Mouse (Mus musculus): ENCODE results near the gene Atpif1. TPM values are rescaled to one million over a fixed set of nuclear protein-coding genes. Genes with fewer than 3 reads are reported as not detected.
"Not testable (repeated sequence)": the region's sequence is repeated elsewhere in the genome, so short reads cannot be mapped to it uniquely, and the experiment has no call there.

Gene Atpif1
- polyA plus RNA-seq (2012; rRNA removed), result 100 and 148 TPM in 2 replicates

DNA sequence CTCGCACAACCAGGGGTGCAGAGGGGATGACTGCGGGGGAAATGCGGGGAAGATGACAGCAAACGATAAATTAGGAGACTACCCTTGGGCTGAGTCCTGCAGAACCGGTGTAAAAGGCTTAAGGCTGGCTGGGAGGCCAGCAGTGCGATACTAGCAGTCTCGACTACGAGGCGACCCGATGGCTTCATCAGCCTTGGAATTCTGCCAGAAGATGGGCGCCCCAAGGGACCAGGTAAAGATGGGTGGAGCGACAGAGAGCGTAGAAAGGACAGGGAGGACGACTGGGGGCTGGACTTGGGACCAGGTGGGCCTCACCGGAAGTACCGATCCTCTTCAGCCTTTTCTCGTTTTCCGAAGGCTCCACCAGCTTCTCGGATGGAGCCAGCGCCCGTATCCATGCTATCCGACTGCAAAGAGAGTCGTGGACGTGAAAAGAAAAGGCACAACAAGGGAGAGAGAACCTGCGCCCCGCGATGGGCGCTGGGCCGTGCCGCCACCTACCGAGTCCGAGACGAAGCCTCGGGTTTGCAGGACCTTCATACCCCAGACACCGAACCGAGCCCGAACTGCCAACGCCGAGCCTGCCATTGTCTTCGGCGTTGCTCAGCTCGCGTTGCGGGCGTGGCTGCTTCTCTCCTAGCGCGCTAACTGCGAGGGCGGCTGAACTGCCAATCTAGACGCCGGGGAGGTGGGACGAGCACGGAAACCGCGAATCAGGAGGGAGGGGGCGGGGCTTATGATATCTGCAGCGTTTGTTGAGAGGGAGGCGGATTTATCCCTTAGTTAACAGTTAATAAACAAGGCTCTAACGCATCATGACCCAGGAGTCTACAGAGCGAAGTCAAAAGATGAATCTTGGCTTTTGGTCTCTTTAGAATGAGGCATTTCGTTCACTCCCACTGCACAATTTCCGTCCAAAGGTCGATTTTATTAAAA is at the start of gene Atpif1:
Atpif1 (minus strand) TSS at position 679 of the 936 bp plus-strand sequence.
- no peak for DNase-seq (ENCODE audit: low read depth)

DNA sequence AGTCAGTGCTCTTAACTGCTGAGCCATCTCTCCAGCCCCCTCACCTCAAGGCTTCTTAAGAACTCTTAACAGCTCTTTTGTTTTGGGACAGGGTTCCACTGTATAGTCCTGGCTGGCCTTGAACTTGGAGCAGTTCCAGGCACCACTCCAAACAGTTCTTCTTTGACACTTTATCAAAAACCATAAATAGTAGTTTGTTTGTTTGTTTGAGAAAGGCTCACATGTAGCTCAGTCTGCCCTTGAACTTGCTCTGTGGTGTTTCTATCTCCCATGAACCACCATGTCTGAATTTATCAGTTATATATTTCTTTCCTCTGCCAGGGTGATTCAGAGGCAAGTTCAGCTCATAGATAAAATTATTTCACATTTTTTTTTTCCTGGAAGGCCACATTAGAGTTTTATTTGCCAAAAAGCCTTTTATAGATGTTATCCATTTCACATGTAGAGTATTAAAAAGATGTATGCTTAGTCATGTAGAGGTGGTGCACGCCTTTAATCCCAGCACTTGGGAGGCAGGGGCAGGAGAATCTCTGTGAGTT is 41.4 kb upstream of the Atpif1 start:
- no peak for DNase-seq (ENCODE audit: low read depth)

DNA sequence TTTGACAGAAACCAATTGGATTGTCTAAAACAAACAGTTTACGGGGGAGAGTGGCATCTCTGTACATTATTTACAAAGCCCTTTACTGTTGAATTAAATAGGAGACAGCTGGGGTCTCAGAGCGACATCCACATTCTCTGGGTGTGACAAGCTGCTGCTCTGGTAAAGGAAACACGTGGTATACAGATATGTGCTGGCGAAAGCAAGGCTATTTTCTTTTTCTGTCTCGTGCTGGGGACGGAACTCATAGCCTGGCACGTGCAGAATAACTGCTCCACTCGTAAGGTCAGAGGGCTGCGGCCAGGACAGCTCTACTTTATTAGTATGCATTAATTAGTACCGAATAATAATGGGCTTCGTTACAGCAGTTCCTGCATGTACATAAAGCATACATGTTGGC is 39.9 kb upstream of the Atpif1 start:
- no peak for DNase-seq (ENCODE audit: low read depth)

DNA sequence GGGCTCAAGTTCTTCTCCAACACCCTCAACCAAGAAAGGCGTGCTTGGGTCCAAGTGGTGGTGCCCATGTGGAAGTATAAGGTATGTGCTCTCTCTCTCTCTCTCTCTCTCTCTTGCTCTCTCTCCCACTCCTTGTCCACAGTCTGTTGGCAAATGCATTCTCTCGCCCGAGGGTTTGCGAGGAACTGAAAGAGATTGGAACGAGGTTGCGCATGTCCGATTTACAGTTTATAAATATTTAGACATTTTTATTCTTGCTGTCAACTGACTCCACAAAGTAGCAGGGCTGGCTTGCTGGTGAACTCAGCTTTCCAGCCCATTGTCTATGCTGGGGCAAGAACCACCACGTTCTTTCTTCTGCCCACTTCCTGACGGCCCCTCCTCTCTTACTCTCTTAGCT is 37.7 kb upstream of the Atpif1 start:
- DNase-seq (ENCODE audit: low read depth), result no peak

DNA sequence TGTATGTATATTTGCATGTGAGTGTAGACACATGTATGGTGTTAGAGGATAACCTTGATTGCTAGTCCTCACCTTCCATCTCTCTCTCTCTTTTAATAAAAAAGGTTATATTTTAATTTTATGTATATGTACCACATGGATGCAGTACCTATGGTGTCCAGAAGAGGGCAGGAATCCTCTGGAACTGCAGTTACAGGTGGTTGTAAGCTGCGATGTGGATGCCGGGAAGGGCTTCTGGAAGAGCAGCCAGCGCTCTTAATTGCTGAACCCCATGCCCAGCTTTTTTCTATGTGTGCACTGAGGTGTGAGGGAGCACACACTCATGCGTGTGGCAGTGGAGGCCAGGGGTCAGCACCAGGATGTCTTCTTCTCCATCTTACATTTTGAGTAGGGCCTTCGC is 35.7 kb upstream of the Atpif1 start:
- no peak for DNase-seq (ENCODE audit: low read depth)

DNA sequence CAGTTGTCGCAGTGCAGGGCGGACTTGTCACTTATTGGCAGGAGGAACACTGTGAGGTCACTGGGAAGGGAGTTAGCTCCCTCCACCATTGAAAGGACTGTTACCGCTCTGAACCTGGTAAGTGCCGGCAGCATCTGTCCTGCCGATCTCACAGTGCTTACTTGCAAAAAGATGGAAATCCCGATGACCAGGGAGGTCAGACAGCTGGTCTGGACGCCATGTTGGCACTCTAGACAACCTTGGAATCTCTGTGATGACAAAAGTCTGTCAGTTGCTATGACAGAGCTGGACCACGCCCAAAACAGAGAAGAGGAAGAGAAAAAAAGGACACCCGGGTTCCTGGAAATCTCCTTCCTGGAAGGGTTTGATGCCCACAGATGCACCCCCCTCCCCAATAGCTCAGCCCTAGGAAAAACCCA is 33.9 kb upstream of the Atpif1 start:
- no peak for DNase-seq (ENCODE audit: low read depth)

DNA sequence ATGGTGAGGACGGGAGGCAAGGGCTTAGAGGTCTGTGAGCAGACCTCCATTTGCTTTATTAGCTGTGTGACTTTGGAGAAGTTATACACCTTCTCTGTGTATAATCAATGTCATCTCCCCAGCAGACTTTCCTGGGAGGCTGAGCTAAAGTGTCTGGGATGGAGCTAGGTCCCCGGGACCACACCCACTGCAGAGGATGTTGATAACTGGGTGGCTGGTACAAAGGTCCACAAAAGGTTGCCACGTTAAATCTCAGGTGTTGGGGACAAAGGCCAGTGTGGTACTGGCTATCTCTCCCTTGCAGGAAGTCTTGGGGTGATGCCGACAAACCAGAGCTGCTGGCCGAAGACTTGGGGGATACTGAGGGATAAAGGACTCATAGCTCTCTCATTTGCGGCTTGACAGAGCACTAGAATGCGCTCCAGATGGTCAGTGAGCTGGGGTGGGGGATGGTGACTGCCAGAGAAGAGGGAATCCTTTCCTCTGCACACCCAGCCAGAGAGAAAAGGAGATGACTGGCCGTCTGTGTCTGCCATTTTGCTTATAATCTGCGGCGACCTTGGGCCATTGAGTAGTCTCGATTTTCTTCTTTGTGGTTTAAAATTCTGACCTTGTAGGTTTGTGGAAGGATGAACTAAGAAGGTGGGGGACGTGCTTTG is 31.8 kb upstream of the Atpif1 start:
- DNase-seq (ENCODE audit: low read depth), result no peak

DNA sequence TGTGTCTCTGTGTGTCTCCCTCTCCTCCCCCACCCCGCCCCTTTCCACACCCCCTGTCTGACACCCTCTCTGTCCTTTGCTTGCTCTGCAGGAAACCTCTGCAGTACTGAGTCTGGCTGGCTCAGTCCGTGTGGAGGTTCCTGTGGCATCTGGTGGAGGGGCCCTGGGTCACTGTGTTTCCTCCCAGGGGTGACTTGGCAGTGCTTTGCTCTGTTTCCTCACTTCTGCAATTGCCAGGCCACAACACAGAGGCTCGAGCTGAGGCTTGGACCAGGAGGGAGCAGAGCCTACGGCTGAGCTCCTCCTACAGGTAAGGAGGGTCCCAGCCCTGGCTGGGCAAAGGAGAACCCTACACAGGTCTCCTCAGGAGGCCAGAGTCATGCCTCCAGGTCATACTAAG is 30.5 kb upstream of the Atpif1 start, which contains the start of gene Ptafr:
Ptafr (plus strand) TSS at position 103 of the 400 bp plus-strand sequence.
- no peak for DNase-seq (ENCODE audit: low read depth)

DNA sequence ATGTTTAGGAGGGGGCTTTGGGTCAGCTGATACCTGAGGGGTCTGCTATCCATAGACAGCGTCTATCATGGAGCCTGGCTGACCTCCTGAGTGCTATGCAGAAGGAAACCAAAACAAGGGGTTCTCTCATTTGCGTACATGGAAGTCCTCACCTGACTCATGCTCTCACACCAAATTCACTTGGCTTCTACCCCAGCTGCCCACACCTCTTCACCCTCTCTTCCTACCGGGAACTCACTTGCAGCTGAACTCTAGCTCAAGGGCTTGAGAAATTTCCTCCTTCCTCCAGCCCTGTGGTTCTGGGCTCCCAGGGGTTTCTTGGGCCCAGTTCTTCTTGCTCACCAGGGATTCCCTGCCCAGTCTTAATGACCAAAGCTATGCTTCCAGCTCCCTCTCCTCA is 29.8 kb upstream of the Atpif1 start:
- no peak for DNase-seq (ENCODE audit: low read depth)

DNA sequence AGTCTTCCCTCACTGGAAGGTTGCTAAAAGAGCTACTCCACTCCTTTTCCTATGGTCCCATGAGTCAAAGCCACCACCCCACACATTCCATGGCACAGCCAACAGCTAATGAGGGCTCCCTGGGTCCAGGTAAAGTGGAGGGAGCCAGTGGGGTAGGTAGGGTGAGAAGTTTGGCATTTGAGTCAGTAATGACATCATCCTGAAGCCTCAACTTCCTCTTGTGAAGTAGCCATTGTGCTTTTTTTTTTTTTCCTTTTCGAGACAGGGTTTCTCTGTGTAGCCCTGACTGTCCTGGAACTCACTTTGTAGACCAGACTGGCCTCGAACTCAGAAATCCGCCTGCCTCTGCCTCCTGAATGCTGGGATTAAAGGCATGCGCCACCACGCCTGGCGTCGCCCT is 22.1 kb upstream of the Atpif1 start:
- DNase-seq (ENCODE audit: low read depth), result not testable (repeated sequence)

DNA sequence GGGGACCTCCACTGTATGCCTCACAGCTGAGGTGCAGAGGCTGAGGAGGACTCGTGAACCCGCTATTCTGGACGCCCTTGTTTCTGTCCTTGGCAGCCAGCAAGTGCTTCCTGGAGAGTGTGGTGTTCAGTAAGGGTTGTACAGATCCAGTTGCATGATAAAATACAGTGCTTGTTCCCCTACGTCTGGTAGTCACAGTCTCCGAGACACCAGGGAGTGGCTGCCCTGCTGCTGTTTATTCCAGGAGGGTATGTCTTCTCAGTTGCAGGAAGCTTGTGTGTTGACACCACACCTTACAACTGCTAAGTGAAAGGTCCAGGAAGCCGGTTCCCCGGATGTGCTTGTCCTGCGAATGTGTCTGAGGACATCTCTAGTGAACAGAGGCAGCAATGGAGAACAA is 21.2 kb upstream of the Atpif1 start:
- no peak for DNase-seq (ENCODE audit: low read depth)

DNA sequence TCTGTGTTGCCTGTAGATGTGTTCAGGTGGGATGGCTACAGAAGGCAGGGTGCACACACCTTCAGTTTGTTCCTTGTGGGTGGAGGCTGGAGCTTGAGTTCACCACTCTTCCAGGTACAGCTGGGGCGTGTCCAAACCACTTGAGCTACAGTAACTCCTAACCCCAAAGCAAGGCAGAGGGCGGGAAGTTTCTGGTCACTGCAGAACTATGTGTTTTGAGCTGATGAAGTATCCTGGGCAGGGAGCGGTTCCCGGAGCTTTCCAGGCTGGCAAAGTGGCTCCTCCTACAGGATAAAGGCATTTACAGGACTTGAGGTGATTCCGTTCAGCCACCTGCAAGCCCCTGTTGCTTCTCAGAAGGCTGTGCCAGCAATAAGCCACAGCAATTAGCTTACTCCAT is 20.8 kb upstream of the Atpif1 start:
- no peak for DNase-seq (ENCODE audit: low read depth)

DNA sequence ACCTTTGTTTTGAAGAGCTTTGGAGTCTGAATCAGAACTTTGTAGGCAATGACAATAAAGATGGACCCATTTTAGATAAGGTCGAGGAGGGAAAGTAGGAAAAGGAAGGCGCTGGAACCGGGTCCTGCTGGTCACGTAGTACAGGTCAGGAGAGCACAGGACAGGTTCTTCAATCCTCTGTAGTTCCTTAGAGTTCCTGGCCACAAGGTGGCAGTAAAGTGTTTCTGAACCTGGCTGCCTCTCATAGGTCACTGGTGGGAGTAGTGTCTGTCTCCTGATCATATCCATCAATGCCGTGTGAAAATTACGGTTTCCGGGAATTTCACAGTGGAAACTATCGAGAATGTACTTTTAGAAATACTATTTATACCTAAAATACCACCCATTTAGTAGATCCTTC is 12.4 kb upstream of the Atpif1 start:
- DNase-seq (ENCODE audit: low read depth), result no peak

DNA sequence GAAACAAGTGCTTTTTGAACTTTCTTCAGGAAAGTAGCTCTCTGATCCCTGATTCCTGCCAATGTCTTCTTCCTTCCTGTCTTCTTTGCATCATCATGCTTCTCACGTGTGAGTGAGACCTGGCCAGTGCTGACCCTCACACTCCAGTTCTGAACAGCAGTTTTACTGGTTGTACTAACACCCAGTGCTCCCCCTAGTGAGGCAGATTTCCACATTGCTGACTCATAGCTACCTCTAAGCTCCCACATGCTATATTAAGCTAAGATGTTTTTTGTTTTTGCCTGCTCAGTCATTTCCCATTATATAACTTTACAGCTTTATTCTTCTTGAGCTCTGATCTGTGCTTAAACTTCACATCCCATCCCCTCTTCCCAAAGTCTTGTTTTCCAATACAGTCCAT is 9.3 kb upstream of the Atpif1 start:
- DNase-seq (ENCODE audit: low read depth), result no peak

DNA sequence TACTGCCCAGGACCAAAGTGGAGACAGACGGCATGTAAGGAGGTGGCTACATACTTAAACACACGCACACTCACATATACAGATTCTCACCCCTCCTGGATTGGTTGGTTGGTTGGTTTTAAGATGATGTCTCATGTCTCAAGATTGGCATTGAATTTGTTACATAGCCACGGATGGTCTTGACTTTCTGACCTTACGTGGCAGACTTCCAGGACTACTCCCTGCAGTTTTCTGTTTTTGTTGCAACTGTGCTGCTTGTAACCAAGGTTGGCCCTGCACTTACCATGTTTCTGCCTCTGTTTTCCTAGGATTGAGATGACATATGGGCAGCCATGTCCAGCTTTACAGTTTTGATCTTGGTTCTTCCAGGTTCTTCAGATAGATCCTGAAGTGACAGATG is 8.0 kb upstream of the Atpif1 start:
- no peak for DNase-seq (ENCODE audit: low read depth)

DNA sequence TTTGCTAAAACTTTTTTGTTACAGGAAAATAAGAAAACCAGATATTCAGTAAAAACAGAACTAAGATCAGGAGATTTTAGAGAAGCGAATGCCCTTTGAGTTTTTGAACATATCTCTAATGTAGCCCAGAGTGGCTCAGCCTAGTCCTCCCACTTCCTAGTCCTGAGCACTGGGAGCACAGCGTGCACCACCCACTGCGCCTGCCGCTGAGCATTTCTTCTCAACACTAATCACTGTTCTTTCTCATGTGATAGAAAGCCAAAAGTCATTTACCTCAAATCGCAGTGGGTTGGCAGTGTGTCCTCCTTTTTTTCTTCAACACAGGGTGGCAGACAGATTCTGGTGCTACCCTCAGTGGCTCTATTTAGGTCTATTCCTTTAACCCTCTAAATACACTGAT is 6.0 kb upstream of the Atpif1 start:
- DNase-seq (ENCODE audit: low read depth), result no peak

DNA sequence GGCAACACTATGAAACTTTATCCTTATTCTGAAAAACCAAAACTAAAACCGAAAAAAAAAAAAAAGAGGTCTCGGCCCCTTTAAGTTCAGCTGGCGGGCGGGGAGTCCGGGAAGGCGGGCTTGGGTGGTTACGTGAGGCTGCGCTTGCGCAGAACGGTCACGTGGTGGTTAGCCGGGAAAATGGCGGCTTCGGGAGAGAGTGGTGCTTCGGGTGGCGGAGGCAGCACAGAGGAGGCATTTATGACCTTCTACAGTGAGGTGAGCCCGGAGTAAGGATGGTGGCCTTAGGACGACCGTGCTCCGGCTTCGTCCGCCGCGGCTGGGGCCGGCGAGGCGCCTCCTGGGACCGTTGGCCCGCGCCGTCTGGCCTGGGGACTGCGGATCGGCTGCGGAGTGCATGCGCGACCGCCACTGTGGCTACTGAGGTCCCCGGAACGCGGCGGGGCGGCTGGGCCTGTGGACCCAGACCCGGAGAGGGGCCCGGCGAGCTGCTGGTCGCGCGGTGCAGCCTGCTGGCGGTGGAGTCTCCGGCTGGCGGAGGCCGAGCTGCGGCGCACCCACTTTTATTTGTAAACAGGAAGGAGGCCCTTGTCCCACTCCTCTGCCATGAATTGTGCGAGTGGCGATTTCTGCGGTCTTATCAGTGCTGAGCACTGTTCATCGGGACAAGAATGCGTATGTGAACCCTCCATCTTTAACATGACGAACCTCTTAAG is 2.1 kb upstream of the Atpif1 start, which contains the start of gene Dnajc8:
Dnajc8 (plus strand) TSS at position 145 of the 716 bp plus-strand sequence.
- DNase-seq (ENCODE audit: low read depth), result no peak

DNA sequence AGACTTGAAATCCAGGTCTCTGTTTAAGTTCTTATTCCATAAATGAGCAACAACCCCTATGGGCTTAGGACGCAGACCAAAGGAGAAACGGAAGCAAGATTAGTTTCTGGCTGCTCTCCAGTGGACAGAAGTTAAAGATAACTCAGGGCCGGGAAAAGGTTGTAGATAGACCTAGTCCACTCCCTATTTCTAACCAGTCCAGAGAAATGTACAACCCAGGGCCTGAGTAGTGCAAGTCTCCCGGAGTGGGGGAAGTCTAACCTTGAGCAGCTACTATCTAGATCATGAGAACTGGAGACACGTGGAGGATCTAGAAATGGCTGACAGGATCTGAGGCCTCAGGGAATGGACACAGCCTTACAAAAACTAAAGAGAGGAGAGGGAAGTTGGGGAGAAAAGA is 963 bp downstream of the Atpif1 start:
- no peak for DNase-seq (ENCODE audit: low read depth)

DNA sequence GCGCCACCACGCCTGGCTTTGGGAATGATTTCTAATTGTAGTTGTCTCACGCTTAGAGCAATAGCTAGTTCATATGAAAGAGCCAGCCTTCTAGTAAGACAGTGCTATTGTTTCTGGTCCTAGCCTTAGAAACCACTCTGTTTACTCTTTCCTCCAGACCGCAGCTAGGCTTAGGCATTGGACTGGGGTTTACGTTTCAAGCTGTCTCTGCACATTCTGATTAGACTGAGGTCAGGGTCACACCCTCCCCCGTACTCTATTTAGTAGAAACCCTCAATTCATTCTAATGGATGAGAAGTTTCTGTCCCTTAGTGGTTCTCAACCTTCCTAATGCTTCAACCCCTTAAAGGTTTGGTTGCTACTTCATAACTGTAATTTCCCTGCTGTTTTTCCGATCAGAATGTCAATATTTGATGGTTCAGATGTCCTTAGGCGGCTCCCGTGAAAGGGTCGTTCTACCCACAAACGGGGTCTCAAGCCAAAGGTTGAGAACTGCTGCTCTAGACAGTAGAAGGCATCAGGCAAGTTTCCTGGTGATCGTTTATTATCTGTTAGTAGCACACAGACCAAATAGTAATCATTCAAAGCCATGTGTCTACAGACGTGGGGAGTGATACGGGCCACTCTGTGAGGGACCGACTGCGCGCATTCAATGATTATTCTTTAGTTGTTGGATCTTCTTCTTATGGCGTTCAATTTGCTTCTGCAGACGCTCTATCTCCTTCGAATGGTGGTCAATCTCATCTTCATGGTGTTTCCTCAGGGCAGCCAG is 3.2 kb downstream of the Atpif1 start:
- no peak for DNase-seq (ENCODE audit: low read depth)

DNA sequence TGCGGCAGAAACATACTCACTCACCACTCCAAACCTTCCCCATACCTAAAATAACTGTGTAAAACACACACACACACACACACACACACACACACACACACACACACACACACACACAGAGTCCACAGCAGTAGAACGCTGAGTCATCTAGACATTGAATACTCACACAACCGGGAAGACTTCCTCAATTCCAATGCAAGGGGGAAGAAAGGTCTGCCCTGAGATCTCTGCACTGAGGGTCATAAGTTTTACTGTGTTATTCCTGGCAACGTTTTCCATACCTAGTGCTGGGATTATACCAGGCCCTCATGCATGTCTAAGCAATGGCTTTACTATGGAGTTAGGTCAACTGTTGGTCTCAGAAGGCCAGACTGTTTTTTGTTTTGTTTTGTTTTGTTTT is 4.1 kb downstream of the Atpif1 start:
- DNase-seq (ENCODE audit: low read depth), result no peak

DNA sequence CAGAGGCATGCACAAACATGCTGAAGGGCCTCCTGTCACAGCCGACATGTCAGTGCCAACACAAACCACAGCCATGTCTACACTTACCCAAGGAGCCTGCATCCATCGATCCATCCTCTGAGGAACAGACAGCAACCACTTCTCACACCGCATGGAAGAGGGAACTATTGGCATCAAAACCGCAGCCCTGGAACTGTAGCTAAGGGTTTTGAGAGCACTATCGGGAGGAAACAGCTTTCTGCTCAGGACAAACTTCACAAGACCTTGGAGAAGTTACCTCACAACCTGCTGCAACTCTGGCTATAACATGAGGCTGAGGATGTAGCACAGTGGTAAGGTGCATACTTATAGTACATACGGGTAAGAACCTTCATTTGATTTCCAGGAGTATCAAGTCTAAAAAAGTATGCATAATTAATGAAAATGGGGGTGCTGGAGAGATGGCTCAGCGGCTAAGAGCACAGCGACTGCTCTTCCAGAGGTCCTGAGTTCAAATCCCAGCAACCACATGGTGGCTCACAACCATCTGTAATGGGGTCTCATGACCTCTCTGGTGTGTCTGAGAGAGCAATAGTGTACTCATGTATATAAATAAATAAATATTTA is 5.4 kb downstream of the Atpif1 start:
- DNase-seq (ENCODE audit: low read depth), result no peak

Data from gonadal fat pad, adult 2 months (tissue).